Mouse (Mus musculus) heart, embryonic 13.5 days (tissue): ENCODE results near the gene Rxfp4. TPM values are rescaled to one million over a fixed set of nuclear protein-coding genes. Genes with fewer than 3 reads are reported as not detected.

Source experiments
- ATAC-seq: fragments of 200-750 bp; cut with Nextera tagmentation; 2 replicates; pipeline ENCODE4 v1.8.0; 2017; ENCODE audit warnings: moderate TSS enrichment; ENCODE audit not compliant: insufficient number of reproducible peaks, low FRiP score, low TSS enrichment; ENCODE audit errors: extremely low read depth
- H3K27ac ChIP-seq: fragments of 300-500 bp; sonication (generic); replicated peaks from 2 replicates; pipeline ENCODE4 v1.5.1; 2015; ENCODE audit warnings: moderate library complexity, mild to moderate bottlenecking, inconsistent platforms
- H3K27me3 ChIP-seq: fragments of 300-500 bp; sonication (generic); replicated peaks from 2 replicates; pipeline ENCODE4 v1.6.1; 2015; ENCODE audit warnings: mild to moderate bottlenecking, inconsistent platforms
- H3K36me3 ChIP-seq: fragments of 300-500 bp; sonication (generic); 2 replicates; pipeline ENCODE4 v1.6.1; 2015; ENCODE audit warnings: mild to moderate bottlenecking, inconsistent platforms
- H3K4me1 ChIP-seq: fragments of 300-500 bp; sonication (generic); 2 replicates; pipeline ENCODE4 v1.6.1; 2015; ENCODE audit warnings: inconsistent platforms
- H3K4me2 ChIP-seq: fragments of 300-500 bp; sonication (generic); 2 replicates; pipeline ENCODE4 v1.6.1; 2015; ENCODE audit warnings: inconsistent platforms, mild to moderate bottlenecking, moderate library complexity
- H3K4me3 ChIP-seq: fragments of 300-500 bp; sonication (generic); 2 replicates; pipeline ENCODE4 v1.5.1; 2015; ENCODE audit warnings: moderate library complexity, mild to moderate bottlenecking, inconsistent platforms
- H3K9ac ChIP-seq: fragments of 300-500 bp; sonication (generic); 2 replicates; pipeline ENCODE4 v1.6.1; 2015; ENCODE audit warnings: inconsistent platforms, mild to moderate bottlenecking, moderate library complexity
- H3K9me3 ChIP-seq: fragments of 300-500 bp; sonication (generic); 2 replicates; pipeline ENCODE4 v1.6.1; 2016; ENCODE audit warnings: inconsistent platforms
- WGBS: fragments of 180-500 bp; shearing (Covaris S2); methylation state at CpG from one replicate; pipeline ENCODE4 v1.1.7; 2015; ENCODE audit warnings: mixed read lengths; 5-methylcytosine and 5-hydroxymethylcytosine counted together
- polyA plus RNA-seq: library from polyadenylated mRNA; unstranded; fragments of >200 nt; fragmentation: Nextera tagmentation; extraction: Ambion mirVana; gene quantifications from 2 replicates; pipeline ENCODE4 v1.2.1, GENCODE M21; 2015

The Rxfp4 gene
- polyA plus RNA-seq, 1 experiment from 2014 or later, result not detected

- peak overlapping the region; percentile 51; the same call in 1 of the 2 replicates for H3K9ac ChIP-seq
- 0 out of 2 replicates have a peak overlapping the region, but pooled peaks have one; percentile 38 for H3K27ac ChIP-seq
- peaks cover 87% of the 10 kb centered on the region for H3K4me1 ChIP-seq
- no peak overlapping the region for H3K4me3 ChIP-seq
- H3K9me3 ChIP-seq, result no peaks in the 10 kb centered on the region
- no peak for ATAC-seq
- no peaks in the 10 kb centered on the region for H3K27me3 ChIP-seq
- 42% methylated on average over 7 of the region's 7 CpGs for WGBS
- H3K4me2 ChIP-seq, result peak overlapping the region; percentile 20
- peaks cover 46% of the 10 kb centered on the region for H3K36me3 ChIP-seq
These were observed 26.6 kb downstream of the Rxfp4 start for GRCm38 (mm10) chr3:88626316-88626715.

DNA sequence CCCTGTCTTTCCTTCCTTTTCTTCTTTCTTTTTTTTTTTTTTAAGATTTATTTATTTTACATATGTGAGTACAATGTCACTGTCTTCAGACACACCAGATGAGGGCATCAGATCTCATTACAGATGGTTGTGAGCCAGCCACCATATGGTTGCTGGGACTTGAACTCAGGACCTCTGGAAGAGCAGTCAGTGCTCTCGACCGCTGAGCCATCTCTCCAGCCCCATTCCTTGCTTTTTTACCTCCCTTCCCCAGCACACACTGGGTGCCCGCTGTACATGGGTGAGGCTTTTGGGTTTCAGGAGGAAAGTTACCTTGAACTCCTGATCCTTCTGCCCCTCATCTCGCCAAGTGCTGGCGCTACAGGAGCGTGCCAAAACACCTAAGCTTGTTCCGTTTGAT lies 27.4 kb downstream of the Rxfp4 start:
- H3K9ac ChIP-seq, result peak overlapping the region; percentile 51; the same call in 1 of the 2 replicates
- ATAC-seq, result no peak
- H3K4me1 ChIP-seq, result peaks cover 82% of the 10 kb centered on the region
- H3K27me3 ChIP-seq, result no peaks in the 10 kb centered on the region
- H3K4me3 ChIP-seq, result no peak overlapping the region; the same call in 1 of the 2 replicates
- peaks cover 38% of the 10 kb centered on the region for H3K36me3 ChIP-seq
- peak overlapping the region; percentile 38; the same call in 1 of the 2 replicates for H3K27ac ChIP-seq
- H3K4me2 ChIP-seq, result 0 out of 2 replicates have a peak overlapping the region, but pooled peaks have one; percentile 73
- WGBS, result 84% methylated on average over 7 of the region's 7 CpGs
- no peaks in the 10 kb centered on the region for H3K9me3 ChIP-seq

DNA sequence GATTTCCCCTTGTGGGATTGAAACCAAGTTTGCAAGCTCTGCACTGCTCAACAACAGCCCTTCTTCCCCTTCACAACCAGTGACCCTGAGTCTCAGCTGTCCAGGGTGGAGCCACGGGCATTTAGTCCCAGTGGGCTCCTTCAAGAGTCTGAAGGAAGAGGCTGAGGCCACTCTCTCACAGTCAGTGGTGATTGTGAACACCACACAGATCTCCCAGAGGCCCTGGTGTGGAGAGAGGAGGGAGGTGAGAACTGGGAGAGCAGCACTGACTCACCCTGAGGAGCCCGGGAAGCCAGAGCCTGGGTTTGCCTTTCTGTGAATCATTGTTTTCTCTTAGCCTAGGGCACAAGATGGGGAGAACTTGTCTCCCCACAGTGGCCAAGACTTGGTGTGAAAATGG lies 28.0 kb downstream of the Rxfp4 start:
- Histone ChIP-seq H3K4me3 (peak overlapping the region; percentile 93), H3K27ac (peak overlapping the region; percentile 99), H3K9me3 (no peaks in the 10 kb centered on the region), H3K9ac (peak overlapping the region; percentile 98), H3K4me1 (peaks cover 82% of the 10 kb centered on the region), H3K27me3 (no peaks in the 10 kb centered on the region), H3K4me2 (peak overlapping the region; percentile 73), H3K36me3 (peaks cover 33% of the 10 kb centered on the region)
- ATAC-seq, result no peak
- WGBS, result 26% methylated on average over 2 of the region's 2 CpGs

DNA sequence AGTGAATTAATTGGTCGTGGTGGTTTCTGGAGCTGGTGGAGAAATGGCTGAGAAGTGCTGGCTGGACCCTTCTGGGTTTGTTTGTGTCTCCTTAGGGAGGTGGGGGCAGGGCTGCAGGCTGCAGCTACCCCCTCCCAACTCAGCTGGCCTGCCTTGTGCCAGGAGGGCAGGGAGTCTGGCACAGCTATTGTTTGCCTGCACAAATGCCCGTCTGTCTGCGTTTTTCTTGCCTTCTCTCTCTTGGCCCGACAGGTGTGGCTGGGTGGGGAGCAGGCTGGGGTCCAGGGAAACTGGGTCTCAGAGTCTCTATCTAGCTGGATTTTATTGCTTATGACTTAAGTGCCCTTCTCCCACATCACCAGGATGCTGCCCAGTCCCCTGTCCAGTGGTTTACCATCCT lies 28.6 kb downstream of the Rxfp4 start:
- ATAC-seq, result no peak
- H3K4me2 ChIP-seq, result peak overlapping the region; percentile 73

DNA sequence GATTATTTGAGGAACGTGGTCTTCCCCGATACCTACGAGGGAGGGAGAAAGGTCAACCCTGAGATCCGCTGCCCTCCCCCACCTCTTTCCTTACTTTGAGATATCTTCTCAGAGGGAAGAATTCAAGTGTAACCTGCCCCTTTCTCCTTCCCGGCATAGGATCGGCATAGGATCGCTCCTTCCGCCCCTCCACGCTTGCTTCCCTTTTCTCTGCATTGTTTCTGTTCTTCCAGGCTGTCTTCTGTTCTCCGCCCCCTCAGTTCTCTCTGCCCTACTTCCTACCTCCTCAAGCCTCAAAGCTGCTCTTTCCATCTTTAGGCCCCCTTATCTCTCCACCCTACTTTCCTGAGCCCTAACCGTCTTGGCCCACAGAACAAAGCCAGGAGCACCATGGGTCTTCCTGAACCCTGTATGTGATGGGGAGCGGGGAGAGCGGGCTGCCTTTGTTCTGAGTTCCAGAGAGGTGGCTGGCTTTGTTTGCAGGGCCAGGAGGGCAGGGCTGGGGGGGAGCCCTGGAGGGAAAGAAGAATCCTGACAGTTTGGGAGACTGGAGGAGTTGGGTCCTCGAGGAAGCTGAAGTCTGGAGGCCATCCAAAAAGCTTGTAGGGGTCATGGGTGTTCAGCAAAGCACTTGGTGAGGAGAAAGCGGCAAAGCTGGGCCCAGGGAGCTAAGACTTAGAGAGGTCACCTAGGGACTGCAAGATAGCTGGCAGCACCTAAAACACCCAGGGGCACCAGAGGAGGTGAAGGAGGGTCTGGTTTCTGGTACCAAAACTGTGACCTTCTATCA lies 29.4 kb downstream of the Rxfp4 start:
- H3K4me1 ChIP-seq, result peaks cover 82% of the 10 kb centered on the region
- ATAC-seq, result no peak

More for the DNA sequence above, 28.6 kb downstream of the Rxfp4 start:
- Histone ChIP-seq H3K36me3 (peaks cover 26% of the 10 kb centered on the region), H3K27me3 (no peaks in the 10 kb centered on the region), H3K9me3 (no peaks in the 10 kb centered on the region), H3K9ac (peak overlapping the region; percentile 98), H3K27ac (peak overlapping the region; percentile 99), H3K4me1 (peaks cover 82% of the 10 kb centered on the region), H3K4me3 (peak overlapping the region; percentile 93)
- 37% methylated on average over 4 of the region's 4 CpGs for WGBS

DNA sequence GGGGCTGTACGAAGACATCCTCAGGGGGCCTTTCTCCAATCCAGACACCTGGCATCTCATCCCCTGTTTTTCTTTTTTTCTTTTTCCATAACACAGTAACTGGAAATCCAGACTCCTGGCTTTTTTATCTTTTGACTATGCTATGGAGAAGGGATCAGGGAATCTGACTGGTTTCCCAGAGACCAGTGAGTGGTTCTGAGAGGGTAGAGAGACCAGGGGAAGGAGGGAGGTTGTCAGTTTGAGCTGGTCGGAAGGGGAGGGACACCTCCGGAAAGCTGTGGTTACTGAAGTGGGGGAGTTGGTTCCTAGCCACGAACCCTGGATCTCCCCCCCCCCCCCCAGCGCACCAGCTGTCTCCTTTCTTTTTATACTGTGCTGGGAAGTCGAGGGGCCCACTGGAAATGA lies 30.0 kb downstream of the Rxfp4 start:
- peaks cover 82% of the 10 kb centered on the region for H3K4me1 ChIP-seq
- H3K4me3 ChIP-seq, result peak overlapping the region; percentile 93
- ATAC-seq, result no peak
- peak overlapping the region; percentile 73 for H3K4me2 ChIP-seq
- H3K27ac ChIP-seq, result peak overlapping the region; percentile 99
- no peaks in the 10 kb centered on the region for H3K27me3 ChIP-seq
- peak overlapping the region; percentile 98 for H3K9ac ChIP-seq
- H3K9me3 ChIP-seq, result no peaks in the 10 kb centered on the region
- 1% methylated on average over 6 of the region's 6 CpGs for WGBS
- peaks cover 19% of the 10 kb centered on the region for H3K36me3 ChIP-seq

More for the DNA sequence above, 29.4 kb downstream of the Rxfp4 start:
- Histone ChIP-seq H3K9me3 (no peaks in the 10 kb centered on the region), H3K27me3 (no peaks in the 10 kb centered on the region), H3K36me3 (peaks cover 22% of the 10 kb centered on the region), H3K9ac (peak overlapping the region; percentile 98), H3K27ac (peak overlapping the region; percentile 99), H3K4me2 (peak overlapping the region; percentile 73), H3K4me3 (peak overlapping the region; percentile 93)
- 4% methylated on average over 15 of the region's 15 CpGs for WGBS

- peak overlapping the region; percentile 99 for H3K27ac ChIP-seq
- H3K36me3 ChIP-seq, result peaks cover 15% of the 10 kb centered on the region
- H3K4me2 ChIP-seq, result peak overlapping the region; percentile 73
- no peaks in the 10 kb centered on the region for H3K27me3 ChIP-seq
- H3K9ac ChIP-seq, result peak overlapping the region; percentile 98
- no peak for ATAC-seq
- H3K9me3 ChIP-seq, result no peaks in the 10 kb centered on the region
- under 1% methylated on average over 24 of the region's 24 CpGs for WGBS
- H3K4me3 ChIP-seq, result peak overlapping the region; percentile 93
- H3K4me1 ChIP-seq, result peaks cover 81% of the 10 kb centered on the region
These were observed 30.6 kb downstream of the Rxfp4 start for GRCm38 (mm10) chr3:88622113-88622940.

- peak overlapping the region; percentile 98 for H3K9ac ChIP-seq
- under 1% methylated on average over 36 of the region's 36 CpGs for WGBS
- ATAC-seq, result no peak
These were observed 31.3 kb downstream of the Rxfp4 start for GRCm38 (mm10) chr3:88621537-88622112.

GRCm38 (mm10) chr3:88620992-88621536 lies 31.9 kb downstream of the Rxfp4 start:
- H3K9ac ChIP-seq, result peak overlapping the region; percentile 98
- WGBS, result under 1% methylated on average over 64 of the region's 64 CpGs
- peaks cover 12% of the 10 kb centered on the region for H3K36me3 ChIP-seq
- H3K27me3 ChIP-seq, result no peaks in the 10 kb centered on the region
- peak; percentile 60 for ATAC-seq
- no peaks in the 10 kb centered on the region for H3K9me3 ChIP-seq
- H3K4me1 ChIP-seq, result peaks cover 81% of the 10 kb centered on the region
- peak overlapping the region; percentile 99 for H3K27ac ChIP-seq
- H3K4me3 ChIP-seq, result peak overlapping the region; percentile 93
- peak overlapping the region; percentile 73 for H3K4me2 ChIP-seq

More at GRCm38 (mm10) chr3:88621537-88622112, 31.3 kb downstream of the Rxfp4 start:
- H3K9me3 ChIP-seq, result no peaks in the 10 kb centered on the region
- peaks cover 15% of the 10 kb centered on the region for H3K36me3 ChIP-seq
- no peaks in the 10 kb centered on the region for H3K27me3 ChIP-seq
- H3K27ac ChIP-seq, result peak overlapping the region; percentile 99
- H3K4me2 ChIP-seq, result peak overlapping the region; percentile 73
- peak overlapping the region; percentile 93 for H3K4me3 ChIP-seq
- peaks cover 81% of the 10 kb centered on the region for H3K4me1 ChIP-seq

GRCm38 (mm10) chr3:88620146-88620991 lies 32.6 kb downstream of the Rxfp4 start:
- Histone ChIP-seq H3K4me3 (peak overlapping the region; percentile 93), H3K9ac (peak overlapping the region; percentile 98), H3K4me1 (peaks cover 81% of the 10 kb centered on the region), H3K27me3 (no peaks in the 10 kb centered on the region), H3K4me2 (peak overlapping the region; percentile 73), H3K9me3 (no peaks in the 10 kb centered on the region), H3K36me3 (peaks cover 7% of the 10 kb centered on the region), H3K27ac (peak overlapping the region; percentile 99)
- 13% methylated on average over 15 of the region's 15 CpGs for WGBS
- no peak for ATAC-seq
